Mouse (Mus musculus) megakaryocyte, embryonic 14.5 days (primary cell): ENCODE data around the gene Prr23a1.

Experiments used
- FLI1 ChIP-seq: IDR thresholded peaks from 2 replicates; pipeline ENCODE4 v1.6.1; 2012; ENCODE audit warnings: low read length, inconsistent platforms, mixed read lengths
- GATA1 ChIP-seq: IDR thresholded peaks from 3 replicates; pipeline ENCODE4 v1.6.1; 2012; ENCODE audit warnings: mixed read lengths, low read length, inconsistent platforms, borderline replicate concordance

DNA sequence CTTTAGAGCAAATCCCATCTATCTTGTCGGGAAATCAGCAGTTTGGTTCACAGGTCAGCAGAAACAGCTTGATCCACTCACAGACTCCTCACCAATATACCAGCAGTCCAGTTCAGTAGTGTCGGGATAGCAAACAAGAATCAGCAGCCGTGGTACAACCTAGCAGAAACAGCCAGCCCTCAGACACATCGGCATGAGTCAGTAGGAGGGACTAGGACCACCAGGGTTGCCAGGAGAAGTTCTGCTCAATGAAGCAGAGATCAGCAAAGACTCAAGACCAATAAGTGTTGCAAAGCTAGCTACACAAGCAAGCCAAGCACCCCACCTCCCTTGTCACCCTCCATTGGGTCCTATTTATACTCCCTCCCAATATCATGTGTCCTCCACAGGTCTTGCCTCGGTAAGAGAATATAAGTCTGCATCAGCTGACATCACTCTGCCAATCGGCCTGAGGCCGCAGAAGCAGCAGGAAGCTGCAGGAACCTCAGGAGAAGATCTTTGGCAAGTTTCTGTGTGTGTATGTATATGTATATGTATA is 4.7 kb upstream of the Prr23a1 start:
- TF ChIP-seq GATA1 (no peak), FLI1 (no peak)
